Mouse (Mus musculus): ENCODE measurements around the gene Mapt.

DNA sequence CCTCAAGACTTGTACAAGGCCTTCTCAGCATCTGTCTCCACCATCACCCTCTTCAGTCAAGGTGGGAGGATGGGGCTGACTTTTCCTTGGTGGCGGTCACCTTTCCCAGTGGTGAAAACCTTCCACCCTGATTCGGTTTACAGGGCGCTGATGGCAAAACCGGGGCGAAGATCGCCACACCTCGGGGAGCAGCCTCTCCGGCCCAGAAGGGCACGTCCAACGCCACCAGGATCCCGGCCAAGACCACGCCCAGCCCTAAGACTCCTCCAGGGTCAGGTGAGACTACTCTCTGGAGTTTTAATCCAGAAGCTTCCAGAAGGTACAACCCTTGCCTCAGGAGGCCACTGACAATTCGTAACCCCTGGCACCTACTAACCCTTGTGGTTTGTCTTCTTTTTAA lies 75.3 kb downstream of the Mapt start:
- TF ChIP-seq GATA1 (IDR thresholded peaks at IDR 0.05; ENCODE audit: borderline replicate concordance, low read length) (no peak), FLI1 (IDR thresholded peaks at IDR 0.05; ENCODE audit: low read length) (no peak)
